Mouse (Mus musculus) heart, postnatal 0 days (tissue): ENCODE data around the gene Ccdc22. TPM values are rescaled to one million over a fixed set of nuclear protein-coding genes. Genes with fewer than 3 reads are reported as not detected.
A peak's percentile ranks its signal among the peaks of the same experiment; 100 is the strongest.

Source experiments
- ATAC-seq: fragments of 200-750 bp; cut with Nextera tagmentation; 2 replicates; pipeline ENCODE4 v1.8.0; 2017; ENCODE audit warnings: low read depth, moderate number of reproducible peaks, moderate library complexity; ENCODE audit not compliant: insufficient read depth
- DNase-seq: peaks from one replicate; pipeline ENCODE4 v3.0.0-alpha.2; 2016; ENCODE audit warnings: low spot score
- H3K27ac ChIP-seq: fragments of 300-500 bp; sonication (generic); 2 replicates; pipeline ENCODE4 v1.5.1; 2014; ENCODE audit warnings: low read depth, mild to moderate bottlenecking
- H3K27me3 ChIP-seq: fragments of 300-500 bp; sonication (generic); 2 replicates; pipeline ENCODE4 v1.6.1; 2014; ENCODE audit warnings: low read length, mixed read lengths; ENCODE audit not compliant: control insufficient read depth, insufficient read depth
- H3K36me3 ChIP-seq: fragments of 300-500 bp; sonication (generic); replicated peaks from 2 replicates; pipeline ENCODE4 v1.6.1; 2014; ENCODE audit warnings: low read length, mixed read lengths; ENCODE audit not compliant: control insufficient read depth, insufficient read depth
- H3K4me1 ChIP-seq: fragments of 300-500 bp; sonication (generic); 2 replicates; pipeline ENCODE4 v1.6.1; 2014; ENCODE audit warnings: antibody characterized with exemption; ENCODE audit not compliant: control insufficient read depth, insufficient read depth
- H3K4me2 ChIP-seq: fragments of 300-500 bp; sonication (generic); 2 replicates; pipeline ENCODE4 v1.6.1; 2014; ENCODE audit warnings: low read depth, mild to moderate bottlenecking, low read length, moderate library complexity
- H3K4me3 ChIP-seq: fragments of 300-500 bp; sonication (generic); 2 replicates; pipeline ENCODE4 v1.5.1; 2014; ENCODE audit warnings: low read depth, low read length
- H3K9ac ChIP-seq: fragments of 300-500 bp; sonication (generic); replicated peaks from 2 replicates; pipeline ENCODE4 v1.6.1; 2014; ENCODE audit warnings: low read depth, low read length, mixed read lengths
- H3K9me3 ChIP-seq: fragments of 300-500 bp; sonication (generic); replicated peaks from 2 replicates; pipeline ENCODE4 v1.6.1; 2016; ENCODE audit warnings: low read length; ENCODE audit not compliant: control insufficient read depth
- CTCF ChIP-seq: IDR thresholded peaks from 2 replicates; pipeline ENCODE4 v1.5.1; 2016; ENCODE audit warnings: antibody characterized with exemption, control low read depth, low read depth
- EP300 ChIP-seq: IDR thresholded peaks from 2 replicates; pipeline ENCODE4 v1.6.1; 2016; ENCODE audit warnings: antibody characterized with exemption, low read depth
- WGBS: fragments of 180-500 bp; shearing (Covaris S2); extraction: QIAGEN DNeasy Blood & Tissue Kit; methylation state at CpG from one replicate; pipeline ENCODE4 v1.1.7; 2014; 5-methylcytosine and 5-hydroxymethylcytosine counted together
- polyA plus RNA-seq: library from polyadenylated mRNA; unstranded; fragments of >200 nt; fragmentation: Nextera tagmentation; extraction: Ambion mirVana; gene quantifications from 2 replicates; pipeline ENCODE4 v1.2.1, GENCODE M21; 2015
- total RNA-seq: library from RNA; depleted of rRNA; stranded (reverse); fragments of >200 nt; gene quantifications from 2 replicates; pipeline ENCODE4 v1.2.3, GENCODE M21; 2014; ENCODE audit warnings: low replicate concordance

The Ccdc22 gene
- total and polyA plus RNA-seq, 2 experiments from 2014 or later = 13.9 to 27.8 TPM

GRCm38 (mm10) chrX:7610035-7610434 is 4.7 kb upstream of the Ccdc22 start:
- Histone ChIP-seq H3K27me3 (no peaks in the 10 kb centered on the region), H3K4me1 (no peaks in the 10 kb centered on the region), H3K27ac (no peak overlapping the region), H3K36me3 (no peaks in the 10 kb centered on the region), H3K9ac (no peak overlapping the region), H3K9me3 (no peaks in the 10 kb centered on the region), H3K4me3 (peak overlapping the region; percentile 33), H3K4me2 (peak overlapping the region; percentile 60)
- 22% methylated on average over 21 of the region's 21 CpGs for WGBS
- ATAC-seq = no peak
- TF ChIP-seq EP300 = no peak
- TF ChIP-seq CTCF = no peak
- DNase-seq = no peak

- Histone ChIP-seq H3K27me3 (no peaks in the 10 kb centered on the region), H3K4me2 (no peak within 1 kb of the TSS), H3K36me3 (no peaks in the 10 kb centered on the region), H3K27ac (no peak within 1 kb of the TSS), H3K9me3 (no peaks in the 10 kb centered on the region), H3K4me3 (no peak within 1 kb of the TSS), H3K4me1 (no peaks in the 10 kb centered on the region), H3K9ac (no peak within 1 kb of the TSS)
- TF ChIP-seq CTCF (no peak), EP300 (no peak)
- WGBS = 54% methylated on average over 6 of the region's 6 CpGs
- ATAC-seq (no peak), DNase-seq (no peak)
These were observed 1.5 kb upstream of the Ccdc22 start, which contains the start of gene Cacna1f for GRCm38 (mm10) chrX:7606783-7607182. Gene Cacna1f (plus strand): TSS chrX:7607083.

GRCm38 (mm10) chrX:7605575-7605941 is 241 bp upstream of the Ccdc22 start:
- no peak for TF ChIP-seq CTCF
- no peak for TF ChIP-seq EP300
- Histone ChIP-seq H3K9me3 (no peaks in the 10 kb centered on the region), H3K27me3 (no peaks in the 10 kb centered on the region), H3K4me2 (no peak overlapping the region), H3K36me3 (no peaks in the 10 kb centered on the region), H3K9ac (no peak overlapping the region), H3K27ac (no peak overlapping the region), H3K4me3 (peak overlapping the region; percentile 54; the same call in 1 of the 2 replicates), H3K4me1 (no peaks in the 10 kb centered on the region)
- WGBS = 38% methylated on average over 8 of the region's 8 CpGs
- DNase-seq = no peak
- no peak for ATAC-seq

GRCm38 (mm10) chrX:7604004-7604403 is 1.3 kb downstream of the Ccdc22 start:
- H3K36me3 ChIP-seq = no peaks in the 10 kb centered on the region
- H3K9me3 ChIP-seq = no peaks in the 10 kb centered on the region
- no peak overlapping the region for H3K4me3 ChIP-seq
- H3K4me1 ChIP-seq = no peaks in the 10 kb centered on the region
- 78% methylated on average over 7 of the region's 7 CpGs for WGBS
- peak overlapping the region; percentile 66; the same call in 1 of the 2 replicates for H3K4me2 ChIP-seq
- H3K9ac ChIP-seq = no peak overlapping the region
- H3K27ac ChIP-seq = no peak overlapping the region
- DNase-seq (no peak), ATAC-seq (no peak)
- no peaks in the 10 kb centered on the region for H3K27me3 ChIP-seq
- TF ChIP-seq CTCF (no peak), EP300 (no peak)

DNA sequence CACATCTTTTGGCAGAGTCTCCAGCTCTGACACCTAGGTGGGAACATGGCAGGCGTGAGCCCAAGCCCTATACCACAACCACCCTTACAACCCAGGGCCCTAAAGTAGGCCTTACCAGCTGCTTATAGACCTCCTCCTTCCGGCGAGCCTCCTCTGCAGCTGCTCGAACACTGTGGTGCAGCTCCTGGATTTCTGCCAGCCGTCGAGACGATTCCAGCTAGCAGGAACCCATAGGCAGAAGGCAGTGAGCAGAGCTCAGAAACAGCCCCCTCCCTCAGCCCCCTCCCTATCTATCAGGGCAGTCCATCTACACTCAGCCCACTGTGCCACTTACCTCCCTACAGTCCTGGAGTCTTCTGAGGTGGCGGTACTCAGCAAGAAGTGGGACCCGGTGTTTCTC is 9.9 kb downstream of the Ccdc22 start:
- no peak overlapping the region for H3K9ac ChIP-seq
- H3K9me3 ChIP-seq = no peaks in the 10 kb centered on the region
- no peaks in the 10 kb centered on the region for H3K27me3 ChIP-seq
- DNase-seq (no peak), ATAC-seq (no peak)
- H3K4me2 ChIP-seq = no peak overlapping the region
- no peak overlapping the region for H3K4me3 ChIP-seq
- 73% methylated on average over 9 of the region's 9 CpGs for WGBS
- peaks cover 14% of the 10 kb centered on the region for H3K36me3 ChIP-seq
- no peak for TF ChIP-seq EP300
- no peaks in the 10 kb centered on the region for H3K4me1 ChIP-seq
- H3K27ac ChIP-seq = no peak overlapping the region

GRCm38 (mm10) chrX:7586356-7586755 is 19.0 kb downstream of the Ccdc22 start:
- WGBS = 78% methylated on average over 4 of the region's 5 CpGs
- no peak for ATAC-seq

More at GRCm38 (mm10) chrX:7586356-7586755, 19.0 kb downstream of the Ccdc22 start:
- Histone ChIP-seq H3K4me2 (no peak overlapping the region), H3K9me3 (no peaks in the 10 kb centered on the region), H3K9ac (no peak overlapping the region), H3K36me3 (no peaks in the 10 kb centered on the region), H3K4me1 (no peaks in the 10 kb centered on the region), H3K27me3 (no peaks in the 10 kb centered on the region), H3K27ac (no peak overlapping the region), H3K4me3 (no peak overlapping the region)
- no peak for TF ChIP-seq CTCF
- no peak for TF ChIP-seq EP300
- DNase-seq = no peak
